19 mouse cellular contexts compared by ENCODE assay signal in genomic region chr6:47520030-47520429, GRCm38 (mm10).
A peak's percentile ranks its signal among the peaks of the same experiment; 100 is the strongest.
DNase-seq lines count a peak whose midpoint lies in the region; ATAC-seq and TF ChIP-seq lines count a peak whose summit lies in the region.
"Had no signal": no experiment of that assay in that cellular context is flagged by ENCODE, and none has a peak within 500 bp of the region (broad histone marks: within the 10 kb centered on the region; RNA-seq: fewer than 3 reads in every experiment).

No protein-coding gene starts in this region.

- H3K4me1 ChIP-seq in intestine, embryonic 16.5 days (ENCODE audit: control insufficient read depth, insufficient read depth, low read length), result no peaks in the 10 kb centered on the region
- H3K4me1 ChIP-seq in intestine, embryonic 15.5 days (replicated peaks), result no peaks in the 10 kb centered on the region
- no peaks in the 10 kb centered on the region for H3K4me1 ChIP-seq in intestine, postnatal 0 days (replicated peaks; ENCODE audit: control insufficient read depth, insufficient read depth, low read length)

- peaks cover 20% of the 10 kb centered on the region for H3K36me3 ChIP-seq in intestine, embryonic 16.5 days (ENCODE audit: control insufficient read depth, insufficient read depth, low read length)
- H3K36me3 ChIP-seq in intestine, embryonic 15.5 days, result peaks cover 29% of the 10 kb centered on the region
- H3K36me3 ChIP-seq in intestine, postnatal 0 days (ENCODE audit: control insufficient read depth, insufficient read depth), result peaks cover 87% of the 10 kb centered on the region

- no peak for DNase-seq in urinary bladder, postnatal 14 days (ENCODE audit: low spot score)
- DNase-seq: adrenal gland, adult 2 months; adrenal gland, adult 8-10 months; adrenal gland, postnatal 10 days; adrenal gland, postnatal 14 days; adrenal gland, postnatal 25 days; adrenal gland, postnatal 36 days; B cell, adult 2 months; cerebellum, adult 11 months; cerebellum, adult 11-12 months; cerebellum, adult 18-20 months had no signal

- H3K27me3 ChIP-seq in intestine, embryonic 16.5 days (replicated peaks; ENCODE audit: control insufficient read depth, insufficient read depth, low read length), result no peaks in the 10 kb centered on the region
- H3K27me3 ChIP-seq in intestine, embryonic 15.5 days (replicated peaks), result no peaks in the 10 kb centered on the region
- no peaks in the 10 kb centered on the region for H3K27me3 ChIP-seq in intestine, postnatal 0 days (replicated peaks; ENCODE audit: control insufficient read depth, insufficient read depth, low read length)
- H3K27me3 ChIP-seq: CH12.LX, Patski had no signal

- no peak overlapping the region for H3K27ac ChIP-seq in intestine, embryonic 16.5 days (ENCODE audit: low read length)
- no peak overlapping the region for H3K27ac ChIP-seq in intestine, embryonic 15.5 days
- no peak overlapping the region for H3K27ac ChIP-seq in intestine, postnatal 0 days (ENCODE audit: low read depth, low read length)

- H3K9me3 ChIP-seq in intestine, embryonic 16.5 days (ENCODE audit: control insufficient read depth, low read length), result no peaks in the 10 kb centered on the region
- no peaks in the 10 kb centered on the region for H3K9me3 ChIP-seq in intestine, embryonic 15.5 days
- H3K9me3 ChIP-seq in intestine, postnatal 0 days (ENCODE audit: control insufficient read depth), result no peaks in the 10 kb centered on the region
- H3K9me3 ChIP-seq: G1E had no signal

- H3K9ac ChIP-seq in intestine, embryonic 16.5 days (ENCODE audit: low read depth, low read length), result no peak overlapping the region
- H3K9ac ChIP-seq in intestine, embryonic 15.5 days, result no peak overlapping the region
- H3K9ac ChIP-seq in intestine, postnatal 0 days (ENCODE audit: low read depth, low read length), result no peak overlapping the region

- TF ChIP-seq CTCF in intestine, postnatal 0 days (IDR thresholded peaks at IDR 0.05; ENCODE audit: low read depth), result no peak

- ATAC-seq in intestine, embryonic 16.5 days, result peak; percentile 74
- ATAC-seq in intestine, embryonic 15.5 days, result no peak
- ATAC-seq in intestine, postnatal 0 days, result peak; percentile 69
- ATAC-seq: activated CD4-positive, CD25-positive, alpha-beta regulatory T cell, adult 4 months; CD4-positive, CD25-positive, alpha-beta regulatory T cell, adult 4 months; Patski had no signal

- no peak overlapping the region for H3K4me2 ChIP-seq in intestine, embryonic 16.5 days (ENCODE audit: low read depth, low read length)
- H3K4me2 ChIP-seq in intestine, embryonic 15.5 days (replicated peaks), result no peak overlapping the region
- H3K4me2 ChIP-seq in intestine, postnatal 0 days (replicated peaks; ENCODE audit: low read depth), result no peak overlapping the region

- H3K4me3 ChIP-seq in intestine, embryonic 16.5 days (ENCODE audit: low read length), result no peak overlapping the region
- H3K4me3 ChIP-seq in intestine, embryonic 15.5 days (replicated peaks), result no peak overlapping the region
- H3K4me3 ChIP-seq in intestine, postnatal 0 days (ENCODE audit: low read depth, low read length), result no peak overlapping the region

- WGBS in intestine, embryonic 16.5 days, result 65% methylated on average over 2 of the region's 2 CpGs
- WGBS in intestine, embryonic 15.5 days, result 70% methylated on average over 2 of the region's 2 CpGs
- WGBS in intestine, postnatal 0 days, result 49% methylated on average over 2 of the region's 2 CpGs
